21 mouse cellular contexts compared by ENCODE assay signal in the genomic region with DNA sequence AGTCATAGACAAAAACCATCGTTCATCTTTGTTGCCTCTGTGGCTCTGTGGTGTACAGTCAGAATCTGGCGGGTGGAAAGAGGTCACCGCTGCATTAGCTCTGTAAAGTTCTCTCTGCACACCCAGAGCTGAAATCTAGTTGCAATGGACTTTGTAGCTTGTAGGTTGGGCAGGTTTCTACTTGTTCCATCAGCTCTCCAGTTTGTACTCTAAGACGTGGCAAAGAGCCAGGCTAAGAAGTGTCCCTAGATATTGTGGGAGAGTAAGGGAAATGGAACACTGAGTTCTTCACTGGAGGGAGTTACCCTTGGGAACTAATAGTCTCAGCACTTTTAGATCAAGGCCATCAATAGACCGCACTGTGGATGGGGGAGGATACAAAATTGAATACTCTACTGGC.
DNase-seq lines count a peak whose midpoint lies in the region; ATAC-seq and TF ChIP-seq lines count a peak whose summit lies in the region.
"Had no signal": no experiment of that assay in that cellular context is flagged by ENCODE, and none has a peak within 500 bp of the region (broad histone marks: within the 10 kb centered on the region; RNA-seq: fewer than 3 reads in every experiment).

No protein-coding gene starts in this region.

- H3K4me1 ChIP-seq in kidney, embryonic 14.5 days (ENCODE audit: control insufficient read depth, insufficient read depth, low read length), result no peaks in the 10 kb centered on the region
- H3K4me1 ChIP-seq in small intestine, adult 2 months (ENCODE audit: control insufficient read depth, insufficient read depth, insufficient read length, low read length), result peaks cover 7% of the 10 kb centered on the region; the same call in 1 of the 2 replicates
- H3K4me1 ChIP-seq in thymus, adult 2 months (replicated peaks; ENCODE audit: control insufficient read depth, insufficient read depth, low read length), result no peaks in the 10 kb centered on the region
- H3K4me1 ChIP-seq: forebrain, embryonic 15.5 days; limb, embryonic 13.5 days; neural tube, embryonic 12.5 days had no signal

- H3K27ac ChIP-seq in kidney, embryonic 14.5 days (ENCODE audit: low read depth, low read length), result no peak overlapping the region
- H3K27ac ChIP-seq in small intestine, adult 2 months (ENCODE audit: insufficient read depth, low read depth, low read length), result peak overlapping the region; percentile 61; the same call in 1 of the 2 replicates
- H3K27ac ChIP-seq in thymus, adult 2 months (ENCODE audit: control insufficient read depth, insufficient read depth, low read length), result no peak overlapping the region
- H3K27ac ChIP-seq: embryonic facial prominence, embryonic 10.5 days; forebrain, embryonic 15.5 days; heart, adult 2 months; hindbrain, embryonic 10.5 days; limb, embryonic 13.5 days; liver, embryonic 14.5 days; neural tube, embryonic 12.5 days had no signal

- peak; percentile 33 for DNase-seq in adrenal gland, adult 2 months
- no peak for DNase-seq in adrenal gland, postnatal 10 days
- peak; percentile 93 for DNase-seq in kidney, adult 9 months
- peak; percentile 22 for DNase-seq in adipocyte (ENCODE audit: low spot score)
- DNase-seq in thymus, adult 2 months, result no peak
- no peak for DNase-seq in spleen, adult 12 weeks (ENCODE audit: low spot score)
- DNase-seq: adrenal gland, postnatal 25 days; cerebellum, adult 18-20 months; cerebellum, postnatal 36 days; heart, adult 2 months; right cerebral cortex, postnatal 25 days had no signal

- H3K9me3 ChIP-seq in kidney, embryonic 14.5 days (ENCODE audit: control insufficient read depth, low read length), result no peaks in the 10 kb centered on the region
- H3K9me3 ChIP-seq: embryonic facial prominence, embryonic 10.5 days; forebrain, embryonic 15.5 days; hindbrain, embryonic 10.5 days; neural tube, embryonic 12.5 days had no signal

- H3K4me3 ChIP-seq in kidney, embryonic 14.5 days (ENCODE audit: low read length), result no peak overlapping the region
- H3K4me3 ChIP-seq in small intestine, adult 2 months (ENCODE audit: low read depth, low read length), result no peak overlapping the region
- H3K4me3 ChIP-seq in thymus, adult 2 months (ENCODE audit: control insufficient read depth, insufficient read depth, low read length), result no peak overlapping the region
- H3K4me3 ChIP-seq: embryonic facial prominence, embryonic 10.5 days; forebrain, embryonic 15.5 days; heart, adult 2 months; hindbrain, embryonic 10.5 days; limb, embryonic 13.5 days; neural tube, embryonic 12.5 days had no signal

- TF ChIP-seq POLR2A in small intestine, adult 2 months (IDR thresholded peaks at IDR 0.05; ENCODE audit: low read depth, low read length), result no peak
- TF ChIP-seq POLR2A in thymus, adult 2 months (IDR thresholded peaks at IDR 0.05; ENCODE audit: control insufficient read depth, extremely low read depth, insufficient read depth, low read length, poor library complexity), result no peak

- no peaks in the 10 kb centered on the region for H3K36me3 ChIP-seq in kidney, embryonic 14.5 days (ENCODE audit: control insufficient read depth, insufficient read depth, low read length)
- H3K36me3 ChIP-seq in small intestine, adult 2 months (ENCODE audit: control insufficient read depth, insufficient read depth, low read length), result no peaks in the 10 kb centered on the region
- no peaks in the 10 kb centered on the region for H3K36me3 ChIP-seq in thymus, adult 2 months (ENCODE audit: control insufficient read depth, insufficient read depth, low read length)
- H3K36me3 ChIP-seq: embryonic facial prominence, embryonic 10.5 days; forebrain, embryonic 15.5 days; hindbrain, embryonic 10.5 days; limb, embryonic 13.5 days; neural tube, embryonic 12.5 days had no signal

- H3K27me3 ChIP-seq in kidney, embryonic 14.5 days (ENCODE audit: control insufficient read depth, insufficient read depth, low read length), result no peaks in the 10 kb centered on the region
- no peaks in the 10 kb centered on the region for H3K27me3 ChIP-seq in small intestine, adult 2 months (ENCODE audit: control insufficient read depth, insufficient read depth, low read length)
- no peaks in the 10 kb centered on the region for H3K27me3 ChIP-seq in thymus, adult 2 months (ENCODE audit: control insufficient read depth, insufficient read depth, low read length)
- H3K27me3 ChIP-seq: CH12.LX; forebrain, embryonic 15.5 days; limb, embryonic 13.5 days; neural tube, embryonic 12.5 days had no signal

- no peak overlapping the region for H3K4me2 ChIP-seq in kidney, embryonic 14.5 days (replicated peaks; ENCODE audit: low read depth, low read length)
- H3K4me2 ChIP-seq: forebrain, embryonic 15.5 days; limb, embryonic 13.5 days; midbrain, embryonic 11.5 days; neural tube, embryonic 12.5 days had no signal

- TF ChIP-seq CTCF in small intestine, adult 2 months (IDR thresholded peaks at IDR 0.05; ENCODE audit: extremely low read depth, insufficient read length, insufficient replicate concordance, low read depth, low read length), result no peak
- TF ChIP-seq CTCF in thymus, adult 2 months (IDR thresholded peaks at IDR 0.05; ENCODE audit: borderline replicate concordance, control insufficient read depth, extremely low read depth, insufficient read depth, low read length, poor library complexity), result no peak

- H3K9ac ChIP-seq in kidney, embryonic 14.5 days (ENCODE audit: low read depth, low read length), result no peak overlapping the region
- H3K9ac ChIP-seq: forebrain, embryonic 15.5 days; limb, embryonic 13.5 days; liver, embryonic 14.5 days; neural tube, embryonic 12.5 days had no signal

- WGBS in kidney, embryonic 14.5 days, result 83% methylated on average over 5 of the region's 5 CpGs
- 48% methylated on average over 5 of the region's 5 CpGs for WGBS in small intestine, adult 2 months
- 89% methylated on average over 5 of the region's 5 CpGs for WGBS in thymus, adult 2 months

- no peak for ATAC-seq in kidney, embryonic 14.5 days (ENCODE audit: low FRiP score, low TSS enrichment)
- ATAC-seq: forebrain, embryonic 15.5 days had no signal

Comparison
In these comparisons a context has a peak if more than half of its experiments do, and no peak if none do; other contexts are left out.
1. DNase-seq: peak in adrenal gland, adult 2 months (single experiment), kidney, adult 9 months (single experiment) and adipocyte (single experiment); none in adrenal gland, postnatal 10 days (single experiment), thymus, adult 2 months (single experiment) and spleen, adult 12 weeks (single experiment).